Mouse (Mus musculus) limb, embryonic 10.5 days (tissue): ENCODE data around the gene Nwd1. TPM values are rescaled to one million over a fixed set of nuclear protein-coding genes. Genes with fewer than 3 reads are reported as not detected.

Source experiments
- DNase-seq: peaks from one replicate; pipeline ENCODE4 v3.0.0-alpha.2; 2017; ENCODE audit warnings: low spot score
- H3K27ac ChIP-seq: fragments of 300-500 bp; sonication (generic); 2 replicates; pipeline ENCODE4 v1.5.1; 2016; ENCODE audit warnings: mild to moderate bottlenecking
- H3K27me3 ChIP-seq: fragments of 300-500 bp; sonication (generic); 2 replicates; pipeline ENCODE4 v1.6.1; 2016; ENCODE audit warnings: low read depth, mild to moderate bottlenecking; ENCODE audit not compliant: poor library complexity, severe bottlenecking
- H3K36me3 ChIP-seq: fragments of 300-500 bp; sonication (generic); 2 replicates; pipeline ENCODE4 v1.6.1; 2016; ENCODE audit warnings: mild to moderate bottlenecking, moderate library complexity
- H3K4me1 ChIP-seq: fragments of 300-500 bp; sonication (generic); 2 replicates; pipeline ENCODE4 v1.6.1; 2016
- H3K4me3 ChIP-seq: fragments of 300-500 bp; sonication (generic); 2 replicates; pipeline ENCODE4 v1.5.1; 2016; ENCODE audit warnings: mild to moderate bottlenecking, moderate library complexity
- H3K9me3 ChIP-seq: fragments of 300-500 bp; sonication (generic); replicated peaks from 2 replicates; pipeline ENCODE4 v1.6.1; 2016; ENCODE audit warnings: mild to moderate bottlenecking
- WGBS: fragments of 180-500 bp; shearing (Covaris S2); methylation state at CpG from one replicate; pipeline ENCODE4 v1.1.7; 2016; 5-methylcytosine and 5-hydroxymethylcytosine counted together
- polyA plus RNA-seq: library from polyadenylated mRNA; unstranded; fragments of >200 nt; fragmentation: Nextera tagmentation; extraction: Ambion mirVana; gene quantifications from 2 replicates; pipeline ENCODE4 v1.2.1, GENCODE M21; 2016

Nwd1 gene
- polyA plus RNA-seq, 1 experiment from 2014 or later, result not detected

DNA sequence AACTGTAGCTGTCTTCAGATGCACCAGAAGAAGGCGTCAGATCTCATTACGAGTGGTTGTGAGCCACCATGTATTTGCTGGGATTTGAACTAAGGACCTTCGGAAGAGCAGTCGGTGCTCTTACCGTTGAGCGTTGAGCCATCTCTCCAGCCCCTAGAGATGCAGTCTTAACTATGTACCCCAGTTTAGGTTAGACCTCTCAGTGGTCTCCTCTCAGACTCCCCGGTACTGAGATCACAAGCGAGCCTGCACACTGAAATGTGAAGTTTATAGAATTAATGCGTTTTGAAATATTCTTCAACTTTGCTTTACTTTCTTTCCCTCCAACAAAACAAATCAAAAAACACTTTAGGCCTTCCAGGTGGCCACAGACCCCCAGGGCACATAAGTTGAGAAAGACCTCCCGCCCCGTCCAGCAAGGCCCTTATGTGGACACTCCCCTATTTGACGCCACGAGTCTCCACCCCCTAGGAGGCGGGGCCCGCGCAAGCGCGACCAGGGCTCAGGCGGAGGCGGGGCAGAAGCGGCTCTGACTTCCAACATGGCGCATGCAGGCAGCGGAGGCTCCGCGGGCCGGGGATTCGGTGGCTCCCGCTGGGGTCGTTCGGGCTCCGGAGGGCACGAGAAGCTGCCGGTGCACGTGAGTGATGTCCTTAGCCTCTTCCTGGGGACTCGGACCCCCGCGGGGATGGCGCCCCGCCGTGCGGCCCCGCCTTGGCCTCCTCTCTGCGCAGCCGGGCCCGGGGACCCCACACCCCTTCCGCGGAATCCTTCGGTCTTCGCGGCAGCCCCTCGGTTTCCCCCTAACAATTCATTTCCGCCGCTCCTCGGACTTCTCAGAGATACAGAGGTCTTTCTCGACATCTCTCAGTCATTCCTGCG lies 76.5 kb downstream of the Nwd1 start, which contains the start of gene Sin3b:
Gene Sin3b (plus strand): TSS at position 517 of the 882 bp plus-strand sequence.
- Histone ChIP-seq H3K4me3 (peak within 1 kb of the TSS; percentile 99), H3K36me3 (peaks cover 35% of the 10 kb centered on the region), H3K27ac (peak within 1 kb of the TSS; percentile 94), H3K27me3 (no peaks in the 10 kb centered on the region), H3K4me1 (peaks cover 10% of the 10 kb centered on the region), H3K9me3 (no peaks in the 10 kb centered on the region)
- peak; percentile 94 for DNase-seq
- 14% methylated on average over 56 of the region's 56 CpGs for WGBS

DNA sequence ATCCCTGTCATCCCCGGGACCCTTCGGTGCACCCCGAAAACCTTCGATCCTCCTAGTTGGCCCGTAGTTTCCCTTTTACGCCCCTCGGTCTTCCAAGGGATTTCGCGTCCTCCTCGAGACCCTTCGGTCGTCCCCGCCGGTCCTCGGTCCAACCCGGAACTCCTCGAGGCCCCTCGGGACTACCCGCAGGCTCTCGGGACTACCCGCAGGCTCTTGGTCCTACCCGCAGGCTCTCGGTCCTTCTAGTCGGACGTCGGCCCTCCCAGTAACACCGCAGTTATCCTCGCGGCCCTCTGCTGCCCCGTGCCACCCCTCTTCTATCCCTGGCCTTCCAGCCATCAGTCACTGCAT lies 77.1 kb downstream of the Nwd1 start:
- peaks cover 42% of the 10 kb centered on the region for H3K36me3 ChIP-seq
- H3K27me3 ChIP-seq, result no peaks in the 10 kb centered on the region
- 0% methylated on average over 30 of the region's 30 CpGs for WGBS
- peak overlapping the region; percentile 94 for H3K27ac ChIP-seq
- peak; percentile 46 for DNase-seq
- no peaks in the 10 kb centered on the region for H3K9me3 ChIP-seq
- H3K4me1 ChIP-seq, result peaks cover 10% of the 10 kb centered on the region
- H3K4me3 ChIP-seq, result peak overlapping the region; percentile 99

DNA sequence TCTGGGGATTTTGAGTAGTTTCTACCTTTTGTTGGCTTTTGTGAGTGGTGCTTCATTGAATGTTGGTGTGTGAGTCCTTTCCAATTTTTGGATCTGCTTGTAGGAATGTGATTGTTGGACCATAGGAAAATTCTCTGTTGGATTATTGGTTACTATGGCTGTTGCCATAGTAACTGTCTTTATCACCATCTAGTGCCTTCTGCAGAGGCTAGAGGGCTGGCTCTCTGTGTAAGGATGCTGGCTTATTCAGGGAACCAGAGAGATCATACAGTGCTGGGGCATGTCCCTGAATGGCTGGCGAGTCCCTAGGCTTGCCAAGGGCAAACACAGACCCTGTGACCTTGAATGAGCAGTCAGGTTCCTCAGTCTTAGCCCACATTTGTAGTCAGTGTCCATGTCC lies 82.1 kb downstream of the Nwd1 start:
- Histone ChIP-seq H3K9me3 (no peaks in the 10 kb centered on the region), H3K4me3 (no peak overlapping the region), H3K27ac (no peak overlapping the region), H3K36me3 (peaks cover 90% of the 10 kb centered on the region), H3K4me1 (peaks cover 9% of the 10 kb centered on the region), H3K27me3 (no peaks in the 10 kb centered on the region)
- 91% methylated on average over 1 of the region's 1 CpGs for WGBS
- no peak for DNase-seq

DNA sequence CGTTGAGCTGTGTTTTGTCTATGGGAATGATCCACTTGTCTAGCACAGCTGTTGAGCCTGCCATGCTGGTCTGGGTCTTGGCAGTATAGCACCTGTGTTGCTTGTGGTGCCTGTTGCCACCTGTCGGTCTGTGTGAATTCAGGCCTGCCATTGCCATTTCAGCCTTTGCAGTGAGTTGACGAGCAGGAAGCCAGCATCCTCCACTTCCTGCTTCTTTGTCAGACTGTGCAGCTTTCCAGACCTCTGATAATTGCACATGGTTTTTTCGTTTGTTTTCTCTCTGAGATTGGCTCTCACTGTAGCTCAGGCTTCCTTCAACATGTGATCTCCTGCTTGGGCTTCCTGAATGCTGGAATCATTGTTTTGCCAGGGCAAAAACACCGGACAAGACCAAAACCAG lies 88.5 kb downstream of the Nwd1 start:
- Histone ChIP-seq H3K36me3 (peaks cover 98% of the 10 kb centered on the region), H3K27ac (no peak overlapping the region), H3K9me3 (no peaks in the 10 kb centered on the region), H3K27me3 (no peaks in the 10 kb centered on the region), H3K4me3 (no peak overlapping the region), H3K4me1 (no peaks in the 10 kb centered on the region)
- DNase-seq, result no peak
- whole genome bisulfite sequencing, result 87% methylated on average over 5 of the region's 5 CpGs

GRCm38 (mm10) chr8:72736868-72737267 lies 90.4 kb downstream of the Nwd1 start:
- no peaks in the 10 kb centered on the region for H3K4me1 ChIP-seq

GRCm38 (mm10) chr8:72746061-72746460 lies 99.5 kb downstream of the Nwd1 start:
- Histone ChIP-seq H3K36me3 (peaks cover 100% of the 10 kb centered on the region), H3K9me3 (no peaks in the 10 kb centered on the region), H3K27ac (no peak overlapping the region), H3K4me3 (no peak overlapping the region), H3K27me3 (no peaks in the 10 kb centered on the region), H3K4me1 (no peaks in the 10 kb centered on the region)
- DNase-seq, result peak; percentile 59
- WGBS, result 56% methylated on average over 5 of the region's 5 CpGs

More at GRCm38 (mm10) chr8:72736868-72737267, 90.4 kb downstream of the Nwd1 start:
- Histone ChIP-seq H3K9me3 (no peaks in the 10 kb centered on the region), H3K36me3 (peaks cover 98% of the 10 kb centered on the region), H3K27me3 (no peaks in the 10 kb centered on the region), H3K27ac (no peak overlapping the region), H3K4me3 (no peak overlapping the region)
- DNase-seq, result no peak

DNA sequence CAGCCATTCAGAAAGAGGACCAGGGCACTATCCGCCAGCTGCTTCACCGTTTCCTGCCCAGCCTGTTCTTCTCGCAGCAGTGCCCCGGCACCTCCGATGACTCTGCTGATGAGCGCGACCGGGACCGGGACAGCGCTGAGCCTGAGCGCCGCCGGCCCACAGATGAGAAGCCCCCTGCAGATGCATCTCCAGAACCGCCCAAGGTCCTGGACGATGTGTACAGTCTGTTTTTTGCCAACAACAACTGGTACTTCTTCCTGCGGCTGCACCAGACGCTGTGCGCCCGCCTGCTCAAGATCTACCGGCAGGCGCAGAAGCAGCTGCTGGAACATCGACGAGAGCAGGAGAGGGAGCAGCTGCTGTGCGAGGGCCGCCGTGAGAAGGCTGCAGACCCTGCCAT lies 103.3 kb downstream of the Nwd1 start:
- Histone ChIP-seq H3K27me3 (no peaks in the 10 kb centered on the region), H3K4me3 (no peak overlapping the region), H3K4me1 (no peaks in the 10 kb centered on the region), H3K36me3 (peaks cover 98% of the 10 kb centered on the region), H3K9me3 (no peaks in the 10 kb centered on the region), H3K27ac (no peak overlapping the region)
- no peak for DNase-seq
- 96% methylated on average over 26 of the region's 26 CpGs for WGBS

GRCm38 (mm10) chr8:72750266-72750665 lies 103.8 kb downstream of the Nwd1 start:
- Histone ChIP-seq H3K9me3 (no peaks in the 10 kb centered on the region), H3K4me1 (no peaks in the 10 kb centered on the region), H3K27ac (no peak overlapping the region), H3K27me3 (no peaks in the 10 kb centered on the region), H3K4me3 (no peak overlapping the region), H3K36me3 (peaks cover 98% of the 10 kb centered on the region)
- WGBS, result 95% methylated on average over 6 of the region's 6 CpGs
- no peak for DNase-seq

DNA sequence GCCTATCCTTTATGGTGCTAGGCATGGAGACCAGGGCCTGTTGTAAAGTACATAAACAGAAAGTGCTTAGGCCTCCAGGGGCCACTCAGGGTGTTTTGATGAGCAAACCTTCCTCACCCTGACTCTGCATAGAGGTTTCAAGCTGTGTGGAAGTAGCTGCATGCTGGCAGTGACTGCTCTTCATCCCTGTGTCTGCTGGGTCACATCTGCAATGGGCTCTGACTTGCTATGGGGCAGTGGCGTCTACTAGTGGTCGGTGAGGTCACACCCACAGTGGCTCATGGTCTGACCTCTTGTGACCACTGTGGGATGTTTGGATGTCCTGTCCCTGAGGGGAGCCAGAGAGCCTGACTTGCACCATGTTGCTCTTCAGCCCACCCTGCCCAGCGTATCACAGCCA lies 104.6 kb downstream of the Nwd1 start:
- peaks cover 98% of the 10 kb centered on the region for H3K36me3 ChIP-seq
- no peak overlapping the region for H3K27ac ChIP-seq
- H3K9me3 ChIP-seq, result no peaks in the 10 kb centered on the region
- H3K4me3 ChIP-seq, result no peak overlapping the region
- DNase-seq, result peak; percentile 25
- 89% methylated on average over 3 of the region's 3 CpGs for WGBS
- no peaks in the 10 kb centered on the region for H3K4me1 ChIP-seq
- H3K27me3 ChIP-seq, result no peaks in the 10 kb centered on the region

DNA sequence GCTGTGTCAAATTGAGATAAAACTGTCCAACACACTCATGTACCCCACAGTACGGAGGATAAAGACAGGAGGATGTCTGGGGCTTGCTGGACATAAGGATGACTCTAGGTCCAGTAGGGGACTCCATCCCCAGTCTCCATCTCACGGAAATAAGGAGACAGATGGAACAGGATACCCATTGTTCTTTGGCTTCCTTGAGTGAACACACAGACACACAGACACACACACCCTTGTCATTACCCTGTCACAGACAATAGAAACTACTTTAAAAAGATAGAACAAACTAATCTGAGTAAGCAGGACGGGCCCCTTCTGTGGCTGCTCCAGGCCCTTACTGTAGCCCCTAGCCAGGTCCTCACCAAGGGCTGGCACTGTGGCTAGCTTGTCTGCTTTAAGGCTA lies 105.8 kb downstream of the Nwd1 start:
- 82% methylated on average over 3 of the region's 3 CpGs for WGBS

GRCm38 (mm10) chr8:72753165-72753564 lies 106.7 kb downstream of the Nwd1 start:
- no peak overlapping the region for H3K4me3 ChIP-seq
- no peaks in the 10 kb centered on the region for H3K27me3 ChIP-seq
- 94% methylated on average over 9 of the region's 9 CpGs for WGBS
- peaks cover 98% of the 10 kb centered on the region for H3K36me3 ChIP-seq
- H3K27ac ChIP-seq, result no peak overlapping the region
- DNase-seq, result peak; percentile 19
- H3K4me1 ChIP-seq, result no peaks in the 10 kb centered on the region
- no peaks in the 10 kb centered on the region for H3K9me3 ChIP-seq

More for the DNA sequence above, 105.8 kb downstream of the Nwd1 start:
- Histone ChIP-seq H3K27me3 (no peaks in the 10 kb centered on the region), H3K4me1 (no peaks in the 10 kb centered on the region), H3K4me3 (no peak overlapping the region), H3K36me3 (peaks cover 98% of the 10 kb centered on the region), H3K9me3 (no peaks in the 10 kb centered on the region), H3K27ac (no peak overlapping the region)
- DNase-seq, result peak; percentile 12

DNA sequence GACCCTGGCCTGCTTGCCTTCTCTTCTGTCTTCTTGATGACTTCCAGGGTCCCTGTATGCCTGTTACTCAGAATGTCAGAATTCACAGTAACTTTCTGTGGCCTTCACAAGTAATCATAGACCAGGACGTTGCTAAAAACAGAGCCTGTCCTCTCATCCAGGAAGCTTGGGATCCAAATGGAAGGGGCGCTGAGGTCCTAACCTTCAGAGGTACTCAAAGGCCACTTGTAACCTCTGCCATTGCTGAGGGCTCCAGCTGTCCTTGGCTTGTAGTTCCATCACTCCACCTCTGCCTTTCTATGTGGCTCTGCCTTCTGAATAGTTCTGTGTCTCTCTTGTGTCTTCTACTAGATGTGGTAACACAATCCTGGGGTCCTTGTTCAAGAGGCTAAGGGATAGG lies 107.3 kb downstream of the Nwd1 start:
- Histone ChIP-seq H3K27ac (no peak overlapping the region), H3K27me3 (no peaks in the 10 kb centered on the region), H3K4me3 (no peak overlapping the region), H3K36me3 (peaks cover 98% of the 10 kb centered on the region), H3K9me3 (no peaks in the 10 kb centered on the region), H3K4me1 (no peaks in the 10 kb centered on the region)
- peak; percentile 13 for DNase-seq
- 93% methylated on average over 2 of the region's 2 CpGs for WGBS

GRCm38 (mm10) chr8:72756031-72756430 lies 109.5 kb downstream of the Nwd1 start:
- H3K4me1 ChIP-seq, result 0 out of 2 replicates have a peak, but pooled peaks cover 1% of the 10 kb centered on the region
- no peak for DNase-seq
- H3K27ac ChIP-seq, result no peak overlapping the region
- H3K36me3 ChIP-seq, result peaks cover 88% of the 10 kb centered on the region
- no peaks in the 10 kb centered on the region for H3K27me3 ChIP-seq
- H3K4me3 ChIP-seq, result no peak overlapping the region
- 95% methylated on average over 2 of the region's 2 CpGs for WGBS
- no peaks in the 10 kb centered on the region for H3K9me3 ChIP-seq
